Mouse (Mus musculus) kidney, embryonic 14.5 days (tissue): ENCODE measurements around the gene Glipr1l2. TPM values are rescaled to one million over a fixed set of nuclear protein-coding genes. Genes with fewer than 3 reads are reported as not detected.
"Not testable (repeated sequence)": the region's sequence is repeated elsewhere in the genome, so short reads cannot be mapped to it uniquely, and the experiment has no call there.

Source experiments
- ATAC-seq: fragments of 200-750 bp; cut with Nextera tagmentation; 2 replicates; pipeline ENCODE4 v1.8.0; 2017; ENCODE audit warnings: moderate number of reproducible peaks, mild to moderate bottlenecking, moderate TSS enrichment, moderate library complexity; ENCODE audit not compliant: low FRiP score, low TSS enrichment
- H3K27ac ChIP-seq: fragments of 300-500 bp; sonication (generic); 2 replicates; pipeline ENCODE4 v1.5.1; 2014; ENCODE audit warnings: low read depth, mild to moderate bottlenecking, low read length, moderate library complexity, mixed read lengths
- H3K27me3 ChIP-seq: fragments of 300-500 bp; sonication (generic); 2 replicates; pipeline ENCODE4 v1.6.1; 2014; ENCODE audit warnings: mild to moderate bottlenecking, low read length; ENCODE audit not compliant: control insufficient read depth, insufficient read depth
- H3K36me3 ChIP-seq: fragments of 300-500 bp; sonication (generic); 2 replicates; pipeline ENCODE4 v1.6.1; 2014; ENCODE audit warnings: low read length, mixed read lengths; ENCODE audit not compliant: control insufficient read depth, insufficient read depth
- H3K4me1 ChIP-seq: fragments of 300-500 bp; sonication (generic); 2 replicates; pipeline ENCODE4 v1.6.1; 2014; ENCODE audit warnings: low read length, mixed read lengths; ENCODE audit not compliant: control insufficient read depth, insufficient read depth
- H3K4me2 ChIP-seq: fragments of 300-500 bp; sonication (generic); replicated peaks from 2 replicates; pipeline ENCODE4 v1.6.1; 2014; ENCODE audit warnings: low read depth, mild to moderate bottlenecking, low read length
- H3K4me3 ChIP-seq: fragments of 300-500 bp; sonication (generic); 2 replicates; pipeline ENCODE4 v1.5.1; 2014; ENCODE audit warnings: mild to moderate bottlenecking, low read length
- H3K9ac ChIP-seq: fragments of 300-500 bp; sonication (generic); 2 replicates; pipeline ENCODE4 v1.6.1; 2014; ENCODE audit warnings: low read depth, mild to moderate bottlenecking, low read length, moderate library complexity
- H3K9me3 ChIP-seq: fragments of 300-500 bp; sonication (generic); 2 replicates; pipeline ENCODE4 v1.6.1; 2016; ENCODE audit warnings: low read length; ENCODE audit not compliant: control insufficient read depth
- WGBS: fragments of 180-500 bp; shearing (Covaris S2); extraction: QIAGEN DNeasy Blood & Tissue Kit; methylation state at CpG from one replicate; pipeline ENCODE4 v1.1.7; 2014; 5-methylcytosine and 5-hydroxymethylcytosine counted together
- polyA plus RNA-seq: library from polyadenylated mRNA; unstranded; fragments of >200 nt; fragmentation: Nextera tagmentation; extraction: Ambion mirVana; gene quantifications from 2 replicates; pipeline ENCODE4 v1.2.1, GENCODE M21; 2014

The Glipr1l2 gene
- polyA plus RNA-seq, 1 experiment from 2014 or later, result not detected

DNA sequence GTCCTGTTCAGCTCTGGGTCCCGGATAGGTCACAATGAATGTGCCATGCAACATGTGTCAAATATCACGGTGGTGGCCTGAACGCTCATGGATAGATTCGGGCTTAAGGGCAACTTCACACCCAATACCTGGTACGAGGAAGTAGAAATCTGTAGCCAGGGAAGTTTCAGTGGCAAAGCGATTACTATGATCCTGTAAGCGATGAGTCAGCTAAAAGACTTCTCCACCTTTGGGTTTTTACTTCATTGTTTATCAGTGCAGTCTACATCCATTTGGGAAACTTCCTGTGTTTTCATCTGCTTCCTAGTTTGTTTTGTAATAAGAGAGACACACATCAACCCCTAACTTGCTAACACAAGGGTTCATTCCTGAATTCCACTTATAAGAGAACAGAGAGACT, 27.2 kb downstream of the Glipr1l2 start:
- Histone ChIP-seq H3K9ac (no peak overlapping the region), H3K4me1 (no peaks in the 10 kb centered on the region), H3K9me3 (no peaks in the 10 kb centered on the region), H3K36me3 (no peaks in the 10 kb centered on the region), H3K27ac (no peak overlapping the region), H3K4me2 (no peak overlapping the region), H3K4me3 (no peak overlapping the region), H3K27me3 (no peaks in the 10 kb centered on the region)
- no peak for ATAC-seq
- 95% methylated on average over 7 of the region's 7 CpGs for WGBS

DNA sequence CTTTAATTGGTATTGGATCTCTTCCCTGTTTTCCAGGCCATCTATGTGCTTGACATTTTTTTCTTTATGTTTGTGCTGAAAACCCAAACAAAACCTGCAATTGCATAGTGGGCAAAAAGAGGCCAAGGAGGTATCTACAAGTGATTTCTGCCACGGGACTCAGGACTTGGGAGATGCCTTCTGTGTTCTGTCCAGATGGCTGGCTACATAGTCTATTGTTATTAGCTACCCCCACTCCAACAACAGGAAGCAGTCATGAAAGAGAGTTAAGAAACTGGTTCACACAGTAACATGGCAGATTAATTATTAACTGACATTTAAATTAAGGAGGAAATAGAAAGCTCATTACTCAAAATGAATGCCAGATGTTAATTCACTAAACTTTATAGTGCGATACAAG, 41.9 kb downstream of the Glipr1l2 start:
- H3K4me3 ChIP-seq, H3K36me3 ChIP-seq, H3K4me1 ChIP-seq, H3K27me3 ChIP-seq, H3K4me2 ChIP-seq, H3K27ac ChIP-seq, H3K9me3 ChIP-seq, H3K9ac ChIP-seq: not testable (repeated sequence)
- 32% methylated on average over 2 of the region's 2 CpGs for WGBS
- peak; percentile 78 for ATAC-seq

DNA sequence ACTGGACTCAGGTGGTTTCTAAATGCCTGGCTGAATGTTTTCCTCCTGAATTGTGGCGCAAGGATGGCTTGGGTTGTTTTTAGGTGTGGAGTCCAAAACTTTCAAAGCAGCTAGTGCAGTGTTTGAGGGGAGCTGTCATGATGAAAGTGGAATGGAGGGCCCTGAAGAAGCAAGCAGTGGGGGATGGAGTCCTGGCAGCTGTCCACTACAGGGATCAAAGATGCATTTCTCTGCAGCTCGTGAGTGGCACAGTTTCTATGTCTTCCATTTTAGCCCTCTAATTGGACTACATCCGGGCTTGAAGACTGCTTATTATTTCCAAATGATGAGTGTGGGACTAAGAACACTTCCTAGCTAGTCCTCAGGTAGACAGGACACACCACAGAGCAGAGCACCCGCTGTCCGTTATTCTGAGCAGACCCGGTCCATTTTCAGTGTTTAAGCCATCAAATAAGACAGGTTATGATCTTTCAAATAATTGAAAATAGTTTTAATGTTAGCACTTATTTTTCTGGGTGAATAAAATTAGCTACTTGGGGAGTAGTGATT, 44.6 kb downstream of the Glipr1l2 start:
- ATAC-seq, H3K4me1 ChIP-seq, H3K9me3 ChIP-seq, H3K27me3 ChIP-seq, H3K27ac ChIP-seq, H3K4me3 ChIP-seq, H3K36me3 ChIP-seq, H3K9ac ChIP-seq, H3K4me2 ChIP-seq: not testable (repeated sequence)
- 77% methylated on average over 6 of the region's 6 CpGs for WGBS

DNA sequence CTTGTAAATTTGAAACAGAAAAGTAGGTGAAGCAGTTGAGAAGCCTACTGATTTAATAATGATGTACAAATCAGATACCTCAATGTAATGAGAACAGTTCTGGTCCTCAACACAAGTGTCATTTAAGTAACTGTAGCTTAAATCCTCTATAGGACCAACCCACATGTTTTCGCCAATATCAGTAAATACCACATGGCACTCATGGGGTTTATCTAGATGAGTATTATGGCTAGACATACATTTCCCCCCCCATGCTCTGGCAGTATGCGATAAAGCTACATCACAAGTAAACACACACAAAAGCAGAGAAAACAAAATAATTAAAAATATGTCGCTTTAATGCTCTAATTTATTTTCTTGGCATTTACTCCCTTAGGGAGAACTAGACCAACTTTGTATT, 49.0 kb downstream of the Glipr1l2 start:
- WGBS, result 87% methylated on average over 3 of the region's 3 CpGs
- ATAC-seq, result no peak

DNA sequence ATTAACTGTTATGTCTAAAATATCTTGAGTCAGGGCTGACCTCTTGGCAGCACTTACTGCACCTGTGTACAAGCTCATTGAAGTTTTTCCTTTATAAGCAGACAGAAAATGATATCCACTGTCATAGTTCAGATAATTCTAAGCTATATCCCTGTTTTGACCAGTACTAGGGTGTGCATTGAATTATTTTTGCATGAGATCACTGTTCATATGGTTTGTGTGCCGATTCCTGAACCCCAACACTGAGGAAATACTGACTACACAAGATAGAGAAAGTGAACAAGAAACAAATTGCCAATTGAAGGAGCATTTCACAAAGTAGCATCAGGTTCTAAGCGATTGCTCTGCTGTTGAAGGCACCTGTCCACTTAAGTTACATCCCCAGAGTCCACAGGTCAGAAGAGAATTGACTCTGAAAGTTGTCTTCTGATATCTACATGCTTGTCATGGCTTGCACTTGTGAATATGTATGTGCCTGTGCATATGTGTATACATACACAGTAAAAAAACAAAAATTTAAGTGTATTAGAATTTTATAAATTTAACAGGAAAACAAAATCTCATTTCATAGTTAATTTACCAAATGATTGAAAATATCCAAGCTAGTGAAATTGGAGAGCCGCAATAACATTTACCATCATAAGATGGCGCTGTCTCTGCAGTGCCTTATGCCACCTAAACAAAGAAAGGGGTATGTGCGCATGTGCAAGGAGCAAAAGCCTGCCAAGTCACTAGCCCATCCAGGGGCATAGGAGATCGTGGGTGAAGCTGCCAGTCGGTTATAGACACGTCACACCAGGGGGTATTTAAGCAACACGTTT, 55.1 kb downstream of the Glipr1l2 start:
- peak; percentile 86; the same call in 1 of the 2 replicates for ATAC-seq
- Histone ChIP-seq H3K9me3 (no peaks in the 10 kb centered on the region), H3K4me3 (peak overlapping the region; percentile 26; the same call in 1 of the 2 replicates), H3K4me1 (no peaks in the 10 kb centered on the region), H3K27ac (no peak overlapping the region), H3K36me3 (no peaks in the 10 kb centered on the region), H3K9ac (no peak overlapping the region), H3K4me2 (peak overlapping the region; percentile 38), H3K27me3 (no peaks in the 10 kb centered on the region)
- WGBS, result 16% methylated on average over 9 of the region's 9 CpGs

More for the DNA sequence above, 49.0 kb downstream of the Glipr1l2 start:
- Histone ChIP-seq H3K4me1 (no peaks in the 10 kb centered on the region), H3K27ac (no peak overlapping the region), H3K36me3 (no peaks in the 10 kb centered on the region), H3K9ac (no peak overlapping the region), H3K4me3 (no peak overlapping the region), H3K4me2 (no peak overlapping the region), H3K27me3 (no peaks in the 10 kb centered on the region), H3K9me3 (no peaks in the 10 kb centered on the region)

DNA sequence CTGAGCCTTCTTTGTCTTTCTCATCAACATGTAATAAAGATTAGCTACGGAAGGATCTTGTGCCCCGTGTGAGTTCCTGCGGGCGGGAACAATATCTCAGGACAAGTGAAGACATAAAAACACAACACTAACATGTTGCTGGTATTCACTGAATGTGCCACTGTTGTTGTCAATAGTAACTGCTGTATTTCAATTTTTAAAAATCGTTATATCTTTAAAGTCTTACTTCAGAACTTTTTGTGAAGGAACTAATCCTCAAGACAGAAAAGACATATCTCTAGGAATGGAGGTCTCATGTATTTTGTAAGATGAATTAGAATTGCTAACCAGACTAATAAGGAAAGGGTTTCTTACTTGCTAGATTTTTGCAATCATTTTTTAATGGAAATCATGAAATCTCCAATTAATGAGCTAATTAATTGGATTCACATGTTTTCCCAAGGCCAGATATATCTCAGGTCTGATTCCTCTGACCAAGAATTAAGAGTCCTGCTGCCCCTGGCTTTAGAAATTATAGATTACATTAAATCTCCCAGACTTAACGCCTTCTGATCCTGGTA, 55.8 kb downstream of the Glipr1l2 start:
- no peaks in the 10 kb centered on the region for H3K4me1 ChIP-seq
- H3K27ac ChIP-seq, result no peak overlapping the region
- no peaks in the 10 kb centered on the region for H3K9me3 ChIP-seq
- no peak overlapping the region for H3K9ac ChIP-seq
- 51% methylated on average over 6 of the region's 6 CpGs for WGBS
- H3K4me2 ChIP-seq, result peak overlapping the region; percentile 38
- no peaks in the 10 kb centered on the region for H3K36me3 ChIP-seq
- H3K27me3 ChIP-seq, result no peaks in the 10 kb centered on the region
- peak overlapping the region; percentile 26; the same call in 1 of the 2 replicates for H3K4me3 ChIP-seq
- 0 out of 2 replicates have a peak, but pooled peaks have one; percentile 28 for ATAC-seq

DNA sequence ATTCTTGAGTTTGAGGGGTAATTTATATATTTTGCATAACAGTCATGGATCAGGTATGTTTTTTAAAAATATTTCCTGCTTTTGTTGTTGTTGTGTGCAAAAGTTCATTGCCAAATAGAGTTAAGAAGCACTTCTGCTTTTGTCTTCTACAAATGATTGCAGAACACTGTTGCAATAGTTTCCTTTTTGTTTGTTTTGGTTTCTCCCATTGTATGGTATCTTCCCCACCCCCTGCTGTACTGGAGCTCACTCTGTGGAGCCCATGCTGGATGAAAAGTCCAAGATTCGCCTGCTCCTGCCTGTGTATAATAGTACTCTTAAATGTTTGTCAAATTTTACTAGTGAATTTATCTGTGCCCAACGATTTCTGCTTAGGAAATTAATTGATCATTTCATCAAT, 56.7 kb downstream of the Glipr1l2 start:
- H3K27me3 ChIP-seq, result no peaks in the 10 kb centered on the region
- H3K9me3 ChIP-seq, result no peaks in the 10 kb centered on the region
- no peaks in the 10 kb centered on the region for H3K36me3 ChIP-seq
- H3K9ac ChIP-seq, result no peak overlapping the region
- no peak overlapping the region for H3K4me2 ChIP-seq
- WGBS, result 77% methylated on average over 2 of the region's 2 CpGs
- H3K4me1 ChIP-seq, result no peaks in the 10 kb centered on the region
- no peak overlapping the region for H3K4me3 ChIP-seq
- no peak overlapping the region for H3K27ac ChIP-seq
- ATAC-seq, result no peak
